Mouse (Mus musculus) cerebellum, adult 9-10 months (tissue): ENCODE measurements around the gene Btbd2.

Experiments
- DNase-seq: peaks from one replicate; pipeline ENCODE4 v3.0.0; 2022

Gene Btbd2

GRCm38 (mm10) chr10:80686617-80687016 lies 29.7 kb upstream of the Btbd2 start:
- no peak for DNase-seq

GRCm38 (mm10) chr10:80684984-80685383 lies 28.1 kb upstream of the Btbd2 start:
- DNase-seq = no peak

GRCm38 (mm10) chr10:80684214-80684613 lies 27.3 kb upstream of the Btbd2 start:
- DNase-seq = no peak

GRCm38 (mm10) chr10:80683647-80684046 lies 26.8 kb upstream of the Btbd2 start:
- no peak for DNase-seq

- no peak for DNase-seq
Observed at GRCm38 (mm10) chr10:80682003-80682402, 25.1 kb upstream of the Btbd2 start.

GRCm38 (mm10) chr10:80680260-80680696 lies 23.4 kb upstream of the Btbd2 start:
- DNase-seq = no peak

GRCm38 (mm10) chr10:80679556-80680259 lies 22.8 kb upstream of the Btbd2 start:
- peak; percentile 58 for DNase-seq

GRCm38 (mm10) chr10:80678601-80679377 lies 21.9 kb upstream of the Btbd2 start:
- DNase-seq = peak; percentile 62

- DNase-seq = peak; percentile 90
Observed at GRCm38 (mm10) chr10:80677942-80678436, 21.1 kb upstream of the Btbd2 start, which contains the start of gene Mknk2. TSS of gene Mknk2 (minus strand) at chr10:80678112.

- peak; percentile 67 for DNase-seq
Observed at GRCm38 (mm10) chr10:80677128-80677875, 20.4 kb upstream of the Btbd2 start.

GRCm38 (mm10) chr10:80676198-80676928 lies 19.5 kb upstream of the Btbd2 start:
- DNase-seq = peak; percentile 99

GRCm38 (mm10) chr10:80675405-80676197 lies 18.7 kb upstream of the Btbd2 start:
- peak; percentile 76 for DNase-seq

- no peak for DNase-seq
Observed at GRCm38 (mm10) chr10:80674851-80675404, 18.1 kb upstream of the Btbd2 start.

- peak; percentile 78 for DNase-seq
Observed at GRCm38 (mm10) chr10:80674161-80674711, 17.4 kb upstream of the Btbd2 start.

GRCm38 (mm10) chr10:80673690-80674089 lies 16.8 kb upstream of the Btbd2 start:
- DNase-seq = no peak

- DNase-seq = peak; percentile 64
Observed at GRCm38 (mm10) chr10:80671936-80672690, 15.2 kb upstream of the Btbd2 start.

GRCm38 (mm10) chr10:80671251-80671650 lies 14.4 kb upstream of the Btbd2 start:
- DNase-seq = no peak

GRCm38 (mm10) chr10:80670531-80670930 lies 13.7 kb upstream of the Btbd2 start:
- peak; percentile 58 for DNase-seq

GRCm38 (mm10) chr10:80669737-80670485 lies 13.0 kb upstream of the Btbd2 start:
- DNase-seq = peak; percentile 89
